ENCODE assay signal across 8 mouse cellular contexts in the genomic region with DNA sequence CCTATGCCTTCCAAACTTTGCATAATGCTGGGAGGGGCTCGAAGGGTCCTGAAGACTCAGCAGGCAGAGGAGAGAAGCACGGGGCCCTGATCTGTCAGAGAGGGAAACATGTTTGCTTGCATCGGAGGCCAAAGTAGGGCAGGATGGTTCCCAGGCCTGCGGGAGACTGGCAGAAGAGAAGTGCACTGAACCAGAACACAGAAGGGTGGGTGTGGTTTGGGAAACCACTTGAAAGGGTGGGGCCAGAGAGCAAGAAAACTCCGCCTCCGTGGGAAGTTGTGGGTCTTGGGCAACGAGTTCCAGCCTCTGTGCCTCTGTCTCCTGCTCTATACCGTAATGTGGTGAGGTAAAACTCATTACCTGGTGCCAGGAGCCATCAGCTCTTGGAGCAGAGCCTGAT. TPM values are rescaled to one million over a fixed set of nuclear protein-coding genes. Genes with fewer than 3 reads are reported as not detected.
DNase-seq lines count a peak whose midpoint lies in the region; ATAC-seq and TF ChIP-seq lines count a peak whose summit lies in the region.

No protein-coding gene starts in this region.

- no peak overlapping the region for H3K4me3 ChIP-seq in intestine, embryonic 15.5 days (replicated peaks)
- H3K4me3 ChIP-seq in intestine, postnatal 0 days (ENCODE audit: low read depth, low read length), result no peak overlapping the region
- H3K4me3 ChIP-seq in heart, embryonic 14.5 days (ENCODE audit: control insufficient read depth in 1 of 2, insufficient read depth in 1 of 2, low read depth in 1 of 2, low read length in 2 of 2), result no peak overlapping the region
- H3K4me3 ChIP-seq in stomach, embryonic 15.5 days (replicated peaks), result no peak overlapping the region

- H3K27me3 ChIP-seq in intestine, embryonic 15.5 days (replicated peaks), result no peaks in the 10 kb centered on the region
- H3K27me3 ChIP-seq in intestine, postnatal 0 days (replicated peaks; ENCODE audit: control insufficient read depth, insufficient read depth, low read length), result no peaks in the 10 kb centered on the region
- H3K27me3 ChIP-seq in heart, embryonic 14.5 days (ENCODE audit: control insufficient read depth, insufficient read depth, low read length), result no peaks in the 10 kb centered on the region
- no peaks in the 10 kb centered on the region for H3K27me3 ChIP-seq in stomach, embryonic 15.5 days (replicated peaks)

- peak; percentile 66 for DNase-seq in T-cell, adult 2 months (ENCODE audit: low spot score)
- DNase-seq in lung, adult 18-20 months, result peak; percentile 72 to 84
- DNase-seq in left cerebral cortex, adult 9 months (ENCODE audit: low spot score in 2 of 2), result no peak
- DNase-seq in ovary, postnatal 10 days (ENCODE audit: low spot score), result no peak

- H3K4me2 ChIP-seq in intestine, embryonic 15.5 days (replicated peaks), result no peak overlapping the region
- no peak overlapping the region for H3K4me2 ChIP-seq in intestine, postnatal 0 days (replicated peaks; ENCODE audit: low read depth)
- no peak overlapping the region for H3K4me2 ChIP-seq in heart, embryonic 14.5 days (ENCODE audit: low read length)
- H3K4me2 ChIP-seq in stomach, embryonic 15.5 days, result no peak overlapping the region

- ATAC-seq in intestine, embryonic 15.5 days, result no peak
- no peak for ATAC-seq in intestine, postnatal 0 days
- no peak for ATAC-seq in heart, embryonic 14.5 days (ENCODE audit: insufficient number of reproducible peaks, insufficient read depth, low FRiP score, low read depth)
- 0 out of 2 replicates have a peak, but pooled peaks have one; percentile 24 for ATAC-seq in stomach, embryonic 15.5 days (ENCODE audit: insufficient read depth, low FRiP score, low read depth)

- H3K27ac ChIP-seq in intestine, embryonic 15.5 days, result no peak overlapping the region
- no peak overlapping the region for H3K27ac ChIP-seq in intestine, postnatal 0 days (ENCODE audit: low read depth, low read length)
- no peak overlapping the region for H3K27ac ChIP-seq in heart, embryonic 14.5 days (replicated peaks in 1 of 2; ENCODE audit: control insufficient read depth in 1 of 2, insufficient read depth in 1 of 2, low read depth in 2 of 2, low read length in 2 of 2)
- peak overlapping the region; percentile 31; the same call in 1 of the 2 replicates for H3K27ac ChIP-seq in stomach, embryonic 15.5 days

- no peaks in the 10 kb centered on the region for H3K36me3 ChIP-seq in intestine, embryonic 15.5 days
- no peaks in the 10 kb centered on the region for H3K36me3 ChIP-seq in intestine, postnatal 0 days (ENCODE audit: control insufficient read depth, insufficient read depth)
- H3K36me3 ChIP-seq in heart, embryonic 14.5 days (ENCODE audit: control insufficient read depth, insufficient read depth, low read length), result no peaks in the 10 kb centered on the region
- no peaks in the 10 kb centered on the region for H3K36me3 ChIP-seq in stomach, embryonic 15.5 days

- WGBS in intestine, embryonic 15.5 days, result 31% methylated on average over 8 of the region's 8 CpGs
- WGBS in intestine, postnatal 0 days, result 35% methylated on average over 8 of the region's 8 CpGs
- WGBS in heart, embryonic 14.5 days, result 45% methylated on average over 8 of the region's 8 CpGs
- 29% methylated on average over 8 of the region's 8 CpGs for WGBS in stomach, embryonic 15.5 days

- H3K9me3 ChIP-seq in intestine, embryonic 15.5 days, result no peaks in the 10 kb centered on the region
- no peaks in the 10 kb centered on the region for H3K9me3 ChIP-seq in intestine, postnatal 0 days (ENCODE audit: control insufficient read depth)
- peaks cover under 1% of the 10 kb centered on the region; the same call in 1 of the 2 replicates for H3K9me3 ChIP-seq in heart, embryonic 14.5 days (ENCODE audit: control insufficient read depth, low read length)
- no peaks in the 10 kb centered on the region for H3K9me3 ChIP-seq in stomach, embryonic 15.5 days

- peaks cover 16% of the 10 kb centered on the region for H3K4me1 ChIP-seq in intestine, embryonic 15.5 days (replicated peaks)
- H3K4me1 ChIP-seq in intestine, postnatal 0 days (replicated peaks; ENCODE audit: control insufficient read depth, insufficient read depth, low read length), result no peaks in the 10 kb centered on the region
- peaks cover 4 to 8% of the 10 kb centered on the region in 2 experiments; a peak in 3 of 4 replicates for H3K4me1 ChIP-seq in heart, embryonic 14.5 days (ENCODE audit: control insufficient read depth in 2 of 2, insufficient read depth in 2 of 2, low read length in 2 of 2)
- H3K4me1 ChIP-seq in stomach, embryonic 15.5 days, result peaks cover 30% of the 10 kb centered on the region

- H3K9ac ChIP-seq in intestine, embryonic 15.5 days, result peak overlapping the region; percentile 6; the same call in 1 of the 2 replicates
- H3K9ac ChIP-seq in intestine, postnatal 0 days (ENCODE audit: low read depth, low read length), result no peak overlapping the region
- H3K9ac ChIP-seq in heart, embryonic 14.5 days (ENCODE audit: low read length), result 0 out of 2 replicates have a peak overlapping the region, but pooled peaks have one; percentile 30
- H3K9ac ChIP-seq in stomach, embryonic 15.5 days, result no peak overlapping the region

- TF ChIP-seq CTCF in intestine, postnatal 0 days (IDR thresholded peaks at IDR 0.05; ENCODE audit: low read depth), result no peak

RNA-seq across cellular contexts. Expression of gene Cstad, which starts 7.7 kb away (rescaled TPM):
- polyA plus RNA-seq in intestine, embryonic 15.5 days (2015; fragmentation: Nextera tagmentation; extraction: Ambion mirVana), result 0.63 and 0.72 TPM in 2 replicates
- 0.53 and 0.63 TPM in 2 replicates for polyA plus RNA-seq in intestine, postnatal 0 days (2015; fragmentation: Nextera tagmentation; extraction: Ambion mirVana)
- polyA plus RNA-seq in heart, embryonic 14.5 days (2014; fragmentation: Nextera tagmentation; extraction: Ambion mirVana), result 3.2 and 3.8 TPM in 2 replicates
- polyA plus RNA-seq in stomach, embryonic 15.5 days (2015; fragmentation: Nextera tagmentation; extraction: Ambion mirVana), result 0.71 and 0.72 TPM in 2 replicates

Comparison
In these comparisons a context has a peak if more than half of its experiments do, and no peak if none do; other contexts are left out.
1. H3K9ac ChIP-seq: peak in intestine, embryonic 15.5 days (single experiment) and heart, embryonic 14.5 days (single experiment); none in intestine, postnatal 0 days (single experiment) and stomach, embryonic 15.5 days (single experiment).
2. DNase-seq: peak in T-cell, adult 2 months (single experiment) and lung, adult 18-20 months (2 of 2); none in left cerebral cortex, adult 9 months (0 of 2) and ovary, postnatal 10 days (single experiment).